Mouse (Mus musculus): ENCODE measurements around the gene Proser3. TPM values are rescaled to one million over a fixed set of nuclear protein-coding genes. Genes with fewer than 3 reads are reported as not detected.
"Not testable (repeated sequence)": the region's sequence is repeated elsewhere in the genome, so short reads cannot be mapped to it uniquely, and the experiment has no call there.

Proser3 gene
- polyA plus RNA-seq, 1 experiment, result 3.8 TPM

DNA sequence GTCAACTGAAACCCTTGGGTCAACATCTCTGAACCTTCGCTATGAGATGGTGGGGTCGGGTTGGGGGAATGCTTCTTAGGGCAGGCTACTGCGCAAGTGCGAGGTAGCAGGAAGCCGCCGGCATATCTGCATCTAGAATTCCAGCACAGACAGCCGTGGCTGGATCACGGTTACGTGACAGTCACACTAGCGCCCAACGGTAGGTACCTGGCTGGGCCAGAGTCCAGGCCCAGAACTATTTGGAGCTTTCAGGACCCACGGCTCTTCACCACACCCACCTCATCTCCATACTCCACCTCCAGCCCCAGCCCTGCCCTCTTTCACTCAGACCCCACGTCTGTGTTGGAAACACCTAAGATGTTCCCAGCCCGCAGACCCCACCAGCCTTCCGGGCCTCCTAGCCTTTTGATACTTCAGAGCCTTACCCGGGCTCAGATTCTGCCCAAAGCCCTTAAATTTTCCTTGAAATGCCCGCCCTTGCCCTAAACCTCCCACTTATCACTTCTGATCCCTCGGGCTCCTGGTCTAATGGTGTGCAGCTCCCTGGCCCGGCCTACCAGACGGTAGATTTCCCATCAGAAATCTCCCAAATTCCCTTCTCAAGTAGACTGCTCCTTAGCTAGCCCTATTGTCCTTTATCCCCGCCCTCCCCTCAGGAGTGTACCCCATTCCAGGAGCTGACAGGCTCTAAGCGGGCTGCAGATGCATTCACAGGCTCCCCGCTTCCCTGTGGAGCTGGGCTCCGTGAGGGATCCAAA lies 36.9 kb downstream of the Proser3 start:
- Histone ChIP-seq H3K36me3 (ENCODE audit: control insufficient read depth, insufficient read depth) (no peaks in the 10 kb centered on the region), H3K27me3 (ENCODE audit: control insufficient read depth, insufficient read depth, insufficient read length) (peaks cover 19% of the 10 kb centered on the region), H3K4me2 (ENCODE audit: low read depth) (no peak overlapping the region), H3ac (ENCODE audit: control insufficient read depth, insufficient read length) (no peak overlapping the region), H3K79me2 (ENCODE audit: control insufficient read depth, insufficient read depth) (no peaks in the 10 kb centered on the region), H3K4me3 (no peak overlapping the region)
- TF ChIP-seq REST (IDR thresholded peaks at IDR 0.05; ENCODE audit: insufficient read depth, insufficient read length) (no peak), SRF (IDR thresholded peaks at IDR 0.05; ENCODE audit: control insufficient read depth, insufficient read length, low read depth) (no peak)

DNA sequence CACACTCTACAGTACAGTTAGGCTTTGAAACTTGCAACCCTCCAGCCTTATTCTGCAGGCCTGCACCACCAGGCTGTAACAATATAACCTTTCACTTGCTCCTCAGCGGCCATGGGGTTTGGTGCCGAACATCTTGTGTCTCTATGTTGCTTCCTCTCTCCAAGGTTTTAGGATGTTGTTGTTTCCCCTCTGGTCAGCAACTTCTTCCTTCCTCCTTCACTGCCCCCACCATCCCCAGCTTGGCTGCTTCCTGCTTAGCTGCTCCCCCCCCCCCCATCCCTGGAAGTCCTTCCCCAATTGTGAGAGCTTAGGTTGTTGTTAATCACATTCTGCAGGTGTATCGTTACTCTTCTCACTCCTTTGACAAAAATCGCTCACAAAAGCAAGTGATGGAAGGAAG lies 44.0 kb downstream of the Proser3 start:
- H3K4me3 ChIP-seq, result no peak overlapping the region
- H3ac ChIP-seq (ENCODE audit: control insufficient read depth, insufficient read length), result no peak overlapping the region
- no peaks in the 10 kb centered on the region for H3K79me2 ChIP-seq (ENCODE audit: control insufficient read depth, insufficient read depth)
- H3K36me3 ChIP-seq (ENCODE audit: control insufficient read depth, insufficient read depth), result no peaks in the 10 kb centered on the region
- H3K4me2 ChIP-seq (ENCODE audit: low read depth), result no peak overlapping the region
- peaks cover 30% of the 10 kb centered on the region for H3K27me3 ChIP-seq (ENCODE audit: control insufficient read depth, insufficient read depth, insufficient read length)
- TF ChIP-seq REST (IDR thresholded peaks at IDR 0.05; ENCODE audit: insufficient read depth, insufficient read length) (no peak), E2F4 (IDR thresholded peaks at IDR 0.05; ENCODE audit: insufficient read depth) (no peak), MAX (IDR thresholded peaks at IDR 0.05; ENCODE audit: low read depth) (no peak), CEBPB (IDR thresholded peaks at IDR 0.05; ENCODE audit: insufficient read depth, poor library complexity, severe bottlenecking) (no peak), MYOG (IDR thresholded peaks at IDR 0.05; ENCODE audit: control insufficient read depth in 1 of 3, insufficient read depth in 1 of 3, insufficient read length in 2 of 3, low read depth in 2 of 3) (no peak), TCF12 (IDR thresholded peaks at IDR 0.05; ENCODE audit: insufficient read depth, poor library complexity, severe bottlenecking) (no peak), TCF3 (IDR thresholded peaks at IDR 0.05; ENCODE audit: insufficient read length, low read depth) (no peak), POLR2AphosphoS2 (IDR thresholded peaks at IDR 0.05; ENCODE audit: insufficient read length, low read depth) (no peak), USF1 (IDR thresholded peaks at IDR 0.05; ENCODE audit: low read depth) (no peak), POLR2A (IDR thresholded peaks at IDR 0.05; ENCODE audit: insufficient read length, low read depth) (no peak), SRF (IDR thresholded peaks at IDR 0.05; ENCODE audit: control insufficient read depth, insufficient read length, low read depth) (no peak), MYOD1 (IDR thresholded peaks at IDR 0.05; ENCODE audit: control insufficient read depth in 1 of 3, insufficient read length in 2 of 3, low read depth in 2 of 3) (no peak)

DNA sequence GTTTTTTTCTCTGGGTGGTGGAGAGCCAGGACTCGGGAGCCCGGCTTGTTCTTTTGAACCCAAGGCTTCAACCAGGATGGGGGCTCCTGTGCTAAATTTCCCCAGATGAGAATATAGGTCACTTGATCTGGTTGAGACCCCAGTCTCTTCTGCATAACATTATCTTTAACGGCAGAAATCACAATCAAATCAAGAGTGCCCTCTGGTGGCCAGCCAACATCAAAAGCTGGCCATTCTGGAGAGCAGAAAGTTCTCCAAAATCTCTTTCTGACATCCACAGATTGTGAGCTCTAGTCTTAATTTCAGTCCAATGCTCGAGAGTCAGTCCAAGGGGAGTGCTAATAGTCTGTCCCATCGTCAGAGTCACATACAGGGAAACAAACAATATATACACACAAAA lies 50.9 kb downstream of the Proser3 start:
- not testable (repeated sequence) for H3K36me3 ChIP-seq (ENCODE audit: control insufficient read depth, insufficient read depth); H3K79me2 ChIP-seq (ENCODE audit: control insufficient read depth, insufficient read depth); H3K4me3 ChIP-seq; H3K27me3 ChIP-seq (ENCODE audit: control insufficient read depth, insufficient read depth, insufficient read length); H3ac ChIP-seq (ENCODE audit: control insufficient read depth, insufficient read length); H3K4me2 ChIP-seq (ENCODE audit: low read depth)

DNA sequence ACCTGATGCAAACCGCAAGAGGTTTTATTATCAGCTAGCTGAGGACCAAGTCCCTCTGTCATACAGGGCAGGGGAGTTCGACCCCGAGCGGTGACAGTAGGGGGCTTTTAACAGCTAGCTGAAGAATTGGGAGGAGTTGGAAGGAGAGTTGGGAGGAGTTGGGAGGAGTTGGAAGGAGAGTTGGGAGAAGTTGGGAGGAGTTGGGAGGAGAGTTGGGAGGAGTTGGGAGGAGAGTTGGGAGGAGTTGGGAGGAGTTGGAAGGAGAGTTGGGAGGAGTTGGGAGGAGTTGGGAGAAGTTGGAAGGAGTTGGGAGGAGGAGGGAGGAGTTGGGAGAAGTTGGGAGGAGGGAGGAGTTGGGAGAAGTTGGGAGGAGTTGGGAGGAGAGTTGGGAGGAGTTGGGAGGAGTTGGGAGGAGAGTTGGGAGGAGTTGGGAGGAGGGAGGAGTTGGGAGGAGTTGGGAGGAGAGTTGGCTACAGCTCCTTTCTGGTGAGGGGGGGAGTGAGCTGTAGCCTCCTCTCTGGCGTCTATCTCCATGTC lies 56.5 kb downstream of the Proser3 start:
- H3K4me3 ChIP-seq; H3K36me3 ChIP-seq (ENCODE audit: control insufficient read depth, insufficient read depth); H3K4me2 ChIP-seq (ENCODE audit: low read depth); H3ac ChIP-seq (ENCODE audit: control insufficient read depth, insufficient read length); H3K79me2 ChIP-seq (ENCODE audit: control insufficient read depth, insufficient read depth): not testable (repeated sequence)
- H3K27me3 ChIP-seq (ENCODE audit: control insufficient read depth, insufficient read depth, insufficient read length), result peaks cover 24% of the 10 kb centered on the region

GRCm38 (mm10) chr7:30493401-30493931 lies 58.6 kb downstream of the Proser3 start, which contains the start of gene Prodh2:
TSS of gene Prodh2 (plus strand) at chr7:30493622.
- H3K4me3 ChIP-seq, result no peak within 1 kb of the TSS
- H3K36me3 ChIP-seq (ENCODE audit: control insufficient read depth, insufficient read depth), result no peaks in the 10 kb centered on the region
- TF ChIP-seq REST (IDR thresholded peaks at IDR 0.05; ENCODE audit: insufficient read depth, insufficient read length), result no peak
- no peak for TF ChIP-seq MAX (IDR thresholded peaks at IDR 0.05; ENCODE audit: low read depth)
- no peak for TF ChIP-seq POLR2A (IDR thresholded peaks at IDR 0.05; ENCODE audit: insufficient read length, low read depth)
- TF ChIP-seq TCF3 (IDR thresholded peaks at IDR 0.05; ENCODE audit: insufficient read length, low read depth), result no peak
- no peak for TF ChIP-seq MYOD1 (IDR thresholded peaks at IDR 0.05; ENCODE audit: control insufficient read depth in 1 of 3, insufficient read length in 2 of 3, low read depth in 2 of 3)
- no peak for TF ChIP-seq SRF (IDR thresholded peaks at IDR 0.05; ENCODE audit: control insufficient read depth, insufficient read length, low read depth)
- no peak for TF ChIP-seq CEBPB (IDR thresholded peaks at IDR 0.05; ENCODE audit: insufficient read depth, poor library complexity, severe bottlenecking)
- no peak for TF ChIP-seq E2F4 (IDR thresholded peaks at IDR 0.05; ENCODE audit: insufficient read depth)
- no peak for TF ChIP-seq POLR2AphosphoS2 (IDR thresholded peaks at IDR 0.05; ENCODE audit: insufficient read length, low read depth)
- no peak for TF ChIP-seq USF1 (IDR thresholded peaks at IDR 0.05; ENCODE audit: low read depth)
- no peak for TF ChIP-seq TCF12 (IDR thresholded peaks at IDR 0.05; ENCODE audit: insufficient read depth, poor library complexity, severe bottlenecking)
- no peak for TF ChIP-seq MYOG (IDR thresholded peaks at IDR 0.05; ENCODE audit: control insufficient read depth in 1 of 3, insufficient read depth in 1 of 3, insufficient read length in 2 of 3, low read depth in 2 of 3)
- no peak within 1 kb of the TSS for H3ac ChIP-seq (ENCODE audit: control insufficient read depth, insufficient read length)
- no peak within 1 kb of the TSS for H3K4me2 ChIP-seq (ENCODE audit: low read depth)
- peaks cover 24% of the 10 kb centered on the region for H3K27me3 ChIP-seq (ENCODE audit: control insufficient read depth, insufficient read depth, insufficient read length)
- no peaks in the 10 kb centered on the region for H3K79me2 ChIP-seq (ENCODE audit: control insufficient read depth, insufficient read depth)

All from myocyte (in vitro differentiated cells).